37 mouse cellular contexts compared by ENCODE assay signal in the genomic region with DNA sequence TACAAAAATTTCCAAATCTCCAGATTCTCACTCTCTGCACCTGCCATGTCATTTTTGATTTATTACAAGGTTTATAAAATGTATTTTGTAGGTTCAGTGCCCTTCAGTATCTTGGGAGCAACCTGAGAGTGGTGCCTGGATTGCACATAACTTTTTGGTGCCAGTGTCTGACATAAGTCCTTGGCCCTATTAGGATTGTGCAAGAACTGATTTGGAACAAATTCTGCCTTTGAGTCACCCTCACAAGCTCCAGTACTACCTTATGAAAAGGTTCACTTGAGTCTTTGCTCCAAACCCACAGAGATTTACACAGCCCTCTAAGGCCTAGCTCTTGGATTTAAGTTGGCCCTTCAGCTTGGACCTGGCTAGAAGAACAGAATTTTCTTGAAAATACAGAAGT. TPM values are rescaled to one million over a fixed set of nuclear protein-coding genes. Genes with fewer than 3 reads are reported as not detected.
"Had no signal": no experiment of that assay in that cellular context is flagged by ENCODE, and none has a peak within 500 bp of the region (broad histone marks: within the 10 kb centered on the region; RNA-seq: fewer than 3 reads in every experiment).

A gene (plus strand): TSS at position 151 of the 400 bp plus-strand sequence.

- H3K4me3 ChIP-seq: embryonic facial prominence, embryonic 10.5 days; embryonic facial prominence, embryonic 12.5 days; embryonic facial prominence, embryonic 13.5 days; embryonic facial prominence, embryonic 15.5 days; erythroblast, embryonic 14.5 days; forebrain, embryonic 10.5 days; forebrain, embryonic 12.5 days; forebrain, embryonic 13.5 days; forebrain, embryonic 15.5 days; gastrocnemius, adult 2 months; heart, adult 2 months; heart, embryonic 10.5 days had no signal

- H3K9ac ChIP-seq: embryonic facial prominence, embryonic 12.5 days; embryonic facial prominence, embryonic 13.5 days; embryonic facial prominence, embryonic 15.5 days; forebrain, embryonic 12.5 days; forebrain, embryonic 13.5 days; forebrain, embryonic 15.5 days; forebrain, postnatal 0 days had no signal

- H3K27ac ChIP-seq: embryonic facial prominence, embryonic 10.5 days; embryonic facial prominence, embryonic 12.5 days; embryonic facial prominence, embryonic 13.5 days; embryonic facial prominence, embryonic 15.5 days; forebrain, embryonic 10.5 days; forebrain, embryonic 12.5 days; forebrain, embryonic 13.5 days; forebrain, embryonic 15.5 days; gastrocnemius, adult 2 months; heart, adult 2 months; heart, embryonic 10.5 days had no signal

- H3K36me3 ChIP-seq: embryonic facial prominence, embryonic 10.5 days; embryonic facial prominence, embryonic 12.5 days; embryonic facial prominence, embryonic 13.5 days; embryonic facial prominence, embryonic 15.5 days; forebrain, embryonic 10.5 days; forebrain, embryonic 12.5 days; forebrain, embryonic 15.5 days; heart, embryonic 10.5 days had no signal

- H3K4me1 ChIP-seq: embryonic facial prominence, embryonic 10.5 days; embryonic facial prominence, embryonic 12.5 days; embryonic facial prominence, embryonic 13.5 days; embryonic facial prominence, embryonic 15.5 days; forebrain, embryonic 10.5 days; forebrain, embryonic 12.5 days; forebrain, embryonic 13.5 days; forebrain, embryonic 15.5 days; heart, embryonic 10.5 days had no signal

- DNase-seq: cerebellum, postnatal 14 days; cerebellum, postnatal 25 days; cerebellum, postnatal 36 days; embryo, embryonic 11 days; forebrain, postnatal 0 days; gastrocnemius, adult 2 months; gastrocnemius, postnatal 10 days; gastrocnemius, postnatal 14 days; gastrocnemius, postnatal 25 days; gastrocnemius, postnatal 36 days; heart, adult 18-20 months; heart, adult 2 months had no signal

- H3K9me3 ChIP-seq: embryonic facial prominence, embryonic 12.5 days; embryonic facial prominence, embryonic 15.5 days; forebrain, embryonic 12.5 days; forebrain, embryonic 13.5 days; forebrain, embryonic 15.5 days; heart, embryonic 10.5 days had no signal

- H3K4me2 ChIP-seq: embryonic facial prominence, embryonic 12.5 days; embryonic facial prominence, embryonic 13.5 days; embryonic facial prominence, embryonic 15.5 days; forebrain, embryonic 12.5 days; forebrain, embryonic 13.5 days; forebrain, embryonic 15.5 days; heart, embryonic 11.5 days had no signal

- H3K27me3 ChIP-seq: embryonic facial prominence, embryonic 12.5 days; embryonic facial prominence, embryonic 13.5 days; embryonic facial prominence, embryonic 15.5 days; forebrain, embryonic 12.5 days; forebrain, embryonic 13.5 days; forebrain, embryonic 15.5 days had no signal

- ATAC-seq: forebrain, embryonic 13.5 days; forebrain, embryonic 14.5 days; forebrain, embryonic 15.5 days; forebrain, embryonic 16.5 days; forebrain, postnatal 0 days had no signal

RNA-seq across cellular contexts. Expression of the gene that starts here (rescaled TPM):
- total RNA-seq: common myeloid progenitor, adult 5-6 weeks; forebrain, postnatal 0 days; gastrocnemius, adult 18-20 months; gastrocnemius, adult 2 months; gastrocnemius, adult 8-10 months; gastrocnemius, postnatal 10 days; gastrocnemius, postnatal 14 days; gastrocnemius, postnatal 25 days; gastrocnemius, postnatal 36 days; gastrocnemius, postnatal 4 days; granulocyte monocyte progenitor cell, adult 5-6 weeks; heart, adult 18-20 months; heart, adult 2 months; heart, adult 8-10 months had no signal
- polyA plus RNA-seq: cortical plate, adult 2 months; embryonic facial prominence, embryonic 10.5 days; embryonic facial prominence, embryonic 11.5 days; embryonic facial prominence, embryonic 12.5 days; embryonic facial prominence, embryonic 13.5 days; embryonic facial prominence, embryonic 14.5 days; embryonic facial prominence, embryonic 15.5 days; erythroblast, embryonic 14.5 days; forebrain, embryonic 10.5 days; forebrain, embryonic 11.5 days; forebrain, embryonic 12.5 days; forebrain, embryonic 13.5 days; forebrain, embryonic 14.5 days; forebrain, embryonic 15.5 days; forebrain, embryonic 16.5 days; forebrain, postnatal 0 days; frontal cortex, adult 2 months; gonadal fat pad, adult 2 months; heart, adult 2 months; heart, embryonic 10.5 days; heart, embryonic 11.5 days had no signal
